Mouse (Mus musculus) stomach, embryonic 16.5 days (tissue): ENCODE results near the gene Sec24d. TPM values are rescaled to one million over a fixed set of nuclear protein-coding genes. Genes with fewer than 3 reads are reported as not detected.

Experiments used
- ATAC-seq: fragments of 200-750 bp; cut with Nextera tagmentation; 2 replicates; pipeline ENCODE4 v1.8.0; 2017; ENCODE audit warnings: moderate number of reproducible peaks, moderate TSS enrichment; ENCODE audit not compliant: insufficient read depth, low FRiP score
- H3K27ac ChIP-seq: fragments of 300-500 bp; sonication (generic); 2 replicates; pipeline ENCODE4 v1.5.1; 2014; ENCODE audit warnings: low read length
- H3K27me3 ChIP-seq: fragments of 300-500 bp; sonication (generic); 2 replicates; pipeline ENCODE4 v1.6.1; 2014; ENCODE audit warnings: low read length, control low read depth, mixed read lengths; ENCODE audit not compliant: control insufficient read depth, insufficient read depth
- H3K36me3 ChIP-seq: fragments of 300-500 bp; sonication (generic); 2 replicates; pipeline ENCODE4 v1.6.1; 2014; ENCODE audit warnings: low read length; ENCODE audit not compliant: control insufficient read depth, insufficient read depth
- H3K4me1 ChIP-seq: fragments of 300-500 bp; sonication (generic); 2 replicates; pipeline ENCODE4 v1.6.1; 2014; ENCODE audit warnings: low read length, control low read depth, mixed read lengths; ENCODE audit not compliant: control insufficient read depth, insufficient read depth
- H3K4me2 ChIP-seq: fragments of 300-500 bp; sonication (generic); 2 replicates; pipeline ENCODE4 v1.6.1; 2014; ENCODE audit warnings: low read depth, low read length, mixed read lengths
- H3K4me3 ChIP-seq: fragments of 300-500 bp; sonication (generic); replicated peaks from 2 replicates; pipeline ENCODE4 v1.5.1; 2014; ENCODE audit warnings: mild to moderate bottlenecking, low read length
- H3K9ac ChIP-seq: fragments of 300-500 bp; sonication (generic); 2 replicates; pipeline ENCODE4 v1.6.1; 2014; ENCODE audit warnings: low read length
- H3K9me3 ChIP-seq: fragments of 300-500 bp; sonication (generic); replicated peaks from 2 replicates; pipeline ENCODE4 v1.6.1; 2016; ENCODE audit warnings: low read length, control low read depth; ENCODE audit not compliant: control insufficient read depth
- WGBS: fragments of 180-500 bp; shearing (Covaris S2); extraction: QIAGEN DNeasy Blood & Tissue Kit; methylation state at CpG from one replicate; pipeline ENCODE4 v1.1.7; 2014; 5-methylcytosine and 5-hydroxymethylcytosine counted together
- polyA plus RNA-seq: library from polyadenylated mRNA; unstranded; fragments of >200 nt; fragmentation: Nextera tagmentation; extraction: Ambion mirVana; gene quantifications from 2 replicates; pipeline ENCODE4 v1.2.1, GENCODE M21; 2015

Sec24d gene
- polyA plus RNA-seq, 1 experiment from 2014 or later: 114 TPM

- WGBS: 81% methylated on average over 2 of the region's 2 CpGs
- no peak overlapping the region for H3K9ac ChIP-seq
Measured at GRCm38 (mm10) chr3:123341049-123341448, 73.8 kb downstream of the Sec24d start.

GRCm38 (mm10) chr3:123343690-123344089 is 76.4 kb downstream of the Sec24d start:
- no peak for ATAC-seq

More at GRCm38 (mm10) chr3:123341049-123341448, 73.8 kb downstream of the Sec24d start:
- no peak overlapping the region for H3K4me3 ChIP-seq
- H3K27me3 ChIP-seq: no peaks in the 10 kb centered on the region
- peaks cover 26% of the 10 kb centered on the region for H3K36me3 ChIP-seq
- H3K27ac ChIP-seq: no peak overlapping the region
- H3K4me1 ChIP-seq: peaks cover 19% of the 10 kb centered on the region
- H3K4me2 ChIP-seq: no peak overlapping the region
- no peak for ATAC-seq
- no peaks in the 10 kb centered on the region for H3K9me3 ChIP-seq

DNA sequence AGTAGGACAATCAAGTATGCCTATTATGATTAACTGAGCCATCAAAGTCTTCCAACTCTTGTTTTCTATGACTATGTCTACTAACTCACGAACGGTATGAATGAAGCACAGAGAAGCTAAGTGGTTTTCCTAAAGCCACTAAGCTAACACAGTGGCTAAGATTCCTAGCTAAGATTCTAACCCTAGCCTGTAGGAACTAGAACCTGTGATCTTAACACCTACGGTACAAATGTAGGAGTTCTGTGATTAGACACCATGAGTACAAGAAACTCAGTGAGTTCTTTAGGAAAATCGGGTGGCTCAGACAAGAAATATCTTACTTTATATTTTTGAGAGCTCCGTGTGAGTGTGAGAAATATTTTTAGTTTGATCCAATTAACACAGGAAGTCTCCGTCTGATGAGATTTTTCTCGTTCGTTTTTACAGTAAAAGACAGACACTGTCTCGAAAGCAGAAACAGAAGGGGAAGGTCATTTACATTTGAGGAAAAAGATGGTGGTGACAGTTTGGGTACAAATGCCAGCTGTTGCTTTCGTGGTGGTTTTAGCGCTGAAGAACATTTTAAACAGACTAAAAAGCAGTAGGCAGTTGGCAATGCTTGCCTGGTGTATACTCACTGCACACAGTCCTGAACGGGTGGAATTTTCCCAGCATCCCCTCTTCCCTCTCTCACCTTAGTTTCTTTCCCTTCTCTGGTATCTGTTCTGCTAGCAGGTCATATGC is 81.0 kb downstream of the Sec24d start:
- Histone ChIP-seq H3K9me3 (no peaks in the 10 kb centered on the region), H3K27me3 (no peaks in the 10 kb centered on the region), H3K4me3 (no peak overlapping the region), H3K4me2 (no peak overlapping the region), H3K36me3 (peaks cover 18% of the 10 kb centered on the region), H3K4me1 (no peaks in the 10 kb centered on the region), H3K27ac (no peak overlapping the region), H3K9ac (no peak overlapping the region)
- ATAC-seq: no peak
- WGBS: 64% methylated on average over 12 of the region's 12 CpGs

More at GRCm38 (mm10) chr3:123343690-123344089, 76.4 kb downstream of the Sec24d start:
- H3K9me3 ChIP-seq: no peaks in the 10 kb centered on the region
- 57% methylated on average over 6 of the region's 6 CpGs for WGBS
- H3K4me2 ChIP-seq: no peak overlapping the region
- no peak overlapping the region for H3K9ac ChIP-seq
- peaks cover 4% of the 10 kb centered on the region; the same call in 1 of the 2 replicates for H3K4me1 ChIP-seq
- peaks cover 23% of the 10 kb centered on the region for H3K36me3 ChIP-seq
- H3K27me3 ChIP-seq: no peaks in the 10 kb centered on the region
- no peak overlapping the region for H3K27ac ChIP-seq
- H3K4me3 ChIP-seq: no peak overlapping the region

- H3K9me3 ChIP-seq: no peaks in the 10 kb centered on the region
- no peaks in the 10 kb centered on the region for H3K4me1 ChIP-seq
- peaks cover 11% of the 10 kb centered on the region for H3K36me3 ChIP-seq
- H3K27ac ChIP-seq: peak overlapping the region; percentile 38; the same call in 1 of the 2 replicates
- H3K4me3 ChIP-seq: no peak overlapping the region
- WGBS: 73% methylated on average over 8 of the region's 8 CpGs
- H3K27me3 ChIP-seq: no peaks in the 10 kb centered on the region
- no peak for ATAC-seq
- H3K4me2 ChIP-seq: no peak overlapping the region
- H3K9ac ChIP-seq: no peak overlapping the region
Measured at GRCm38 (mm10) chr3:123350602-123351001, 83.3 kb downstream of the Sec24d start.

DNA sequence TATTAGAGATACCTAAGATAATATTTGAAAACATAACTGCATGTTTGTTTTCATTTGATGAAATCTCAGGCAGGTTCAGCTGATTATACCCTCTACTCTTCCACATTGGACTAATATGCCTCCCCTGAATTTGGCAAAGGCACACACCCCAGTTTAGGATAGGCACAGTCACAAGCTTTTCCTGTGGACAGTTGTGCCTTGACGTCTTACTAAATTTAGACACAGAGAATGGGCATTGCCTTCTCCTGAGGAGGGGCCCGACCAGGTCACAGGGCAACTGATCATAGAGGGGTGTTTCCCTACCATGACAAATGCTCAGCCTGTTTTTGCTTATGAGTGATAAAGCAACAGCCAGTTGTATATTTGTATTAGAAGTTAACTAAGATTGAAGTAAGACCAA is 84.3 kb downstream of the Sec24d start:
- Histone ChIP-seq H3K4me3 (no peak overlapping the region), H3K4me1 (no peaks in the 10 kb centered on the region), H3K9ac (no peak overlapping the region), H3K36me3 (peaks cover 11% of the 10 kb centered on the region), H3K27ac (no peak overlapping the region), H3K27me3 (no peaks in the 10 kb centered on the region), H3K4me2 (no peak overlapping the region), H3K9me3 (no peaks in the 10 kb centered on the region)
- 70% methylated on average over 2 of the region's 2 CpGs for WGBS
- ATAC-seq: no peak

DNA sequence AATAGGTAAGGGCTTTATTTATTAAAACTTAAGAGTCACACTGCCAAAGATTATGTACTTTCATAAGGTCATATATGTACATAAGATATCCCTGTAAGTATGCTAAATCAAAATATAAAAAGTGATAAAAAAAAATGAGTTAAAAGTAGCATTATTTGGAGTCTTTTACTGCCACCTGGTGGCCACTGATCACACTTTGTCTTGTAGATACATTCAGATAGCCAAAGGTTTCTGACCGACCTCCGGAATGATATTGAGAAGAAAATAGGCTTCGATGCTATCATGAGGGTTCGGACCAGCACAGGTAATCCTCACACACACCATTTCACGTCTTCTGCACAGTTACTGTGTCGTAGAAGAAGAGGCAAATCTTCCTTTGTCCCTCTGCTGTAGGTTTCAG is 85.9 kb downstream of the Sec24d start:
- no peak overlapping the region for H3K9ac ChIP-seq
- H3K4me3 ChIP-seq: no peak overlapping the region
- no peak for ATAC-seq
- no peaks in the 10 kb centered on the region for H3K9me3 ChIP-seq
- no peak overlapping the region for H3K4me2 ChIP-seq
- H3K4me1 ChIP-seq: no peaks in the 10 kb centered on the region
- peaks cover 11% of the 10 kb centered on the region for H3K36me3 ChIP-seq
- H3K27me3 ChIP-seq: no peaks in the 10 kb centered on the region
- H3K27ac ChIP-seq: no peak overlapping the region
- WGBS: 64% methylated on average over 6 of the region's 6 CpGs

- Histone ChIP-seq H3K27me3 (no peaks in the 10 kb centered on the region), H3K9me3 (no peaks in the 10 kb centered on the region), H3K4me2 (no peak overlapping the region), H3K36me3 (peaks cover 12% of the 10 kb centered on the region), H3K27ac (no peak overlapping the region), H3K4me3 (no peak overlapping the region), H3K4me1 (no peaks in the 10 kb centered on the region), H3K9ac (no peak overlapping the region)
- 93% methylated on average over 12 of the region's 12 CpGs for WGBS
- no peak for ATAC-seq
Measured at GRCm38 (mm10) chr3:123353661-123354060, 86.4 kb downstream of the Sec24d start.

- H3K4me1 ChIP-seq: no peaks in the 10 kb centered on the region
- H3K27ac ChIP-seq: no peak overlapping the region
- no peaks in the 10 kb centered on the region for H3K9me3 ChIP-seq
- ATAC-seq: no peak
- no peaks in the 10 kb centered on the region for H3K27me3 ChIP-seq
- no peak overlapping the region for H3K9ac ChIP-seq
- no peak overlapping the region for H3K4me3 ChIP-seq
- no peak overlapping the region for H3K4me2 ChIP-seq
- peaks cover 11% of the 10 kb centered on the region; the same call in 1 of the 2 replicates for H3K36me3 ChIP-seq
- 92% methylated on average over 9 of the region's 9 CpGs for WGBS
Measured at GRCm38 (mm10) chr3:123354388-123354787, 87.1 kb downstream of the Sec24d start.

GRCm38 (mm10) chr3:123356377-123356991 is 89.2 kb downstream of the Sec24d start:
- WGBS: 74% methylated on average over 4 of the region's 4 CpGs

More at GRCm38 (mm10) chr3:123356377-123356991, 89.2 kb downstream of the Sec24d start:
- Histone ChIP-seq H3K27ac (no peak overlapping the region), H3K9ac (no peak overlapping the region), H3K9me3 (no peaks in the 10 kb centered on the region), H3K27me3 (no peaks in the 10 kb centered on the region), H3K4me3 (no peak overlapping the region), H3K36me3 (0 out of 2 replicates have a peak, but pooled peaks cover 8% of the 10 kb centered on the region), H3K4me2 (no peak overlapping the region), H3K4me1 (no peaks in the 10 kb centered on the region)
- ATAC-seq: no peak
